Mouse (Mus musculus) limb, embryonic 12.5 days (tissue): ENCODE data around the gene Plekhm1. TPM values are rescaled to one million over a fixed set of nuclear protein-coding genes. Genes with fewer than 3 reads are reported as not detected.

Experiments
- ATAC-seq: fragments of 200-750 bp; cut with Nextera tagmentation; 2 replicates; pipeline ENCODE4 v1.8.0; 2017; ENCODE audit warnings: low read depth, moderate TSS enrichment; ENCODE audit not compliant: insufficient number of reproducible peaks, insufficient read depth, low FRiP score, low TSS enrichment
- H3K27ac ChIP-seq: fragments of 300-500 bp; sonication (generic); 2 replicates; pipeline ENCODE4 v1.5.1; 2016; ENCODE audit warnings: mild to moderate bottlenecking, moderate library complexity
- H3K27me3 ChIP-seq: fragments of 300-500 bp; sonication (generic); 2 replicates; pipeline ENCODE4 v1.6.1; 2016; ENCODE audit warnings: mild to moderate bottlenecking, moderate library complexity
- H3K36me3 ChIP-seq: fragments of 300-500 bp; sonication (generic); 2 replicates; pipeline ENCODE4 v1.6.1; 2016; ENCODE audit warnings: mild to moderate bottlenecking, moderate library complexity
- H3K4me1 ChIP-seq: fragments of 300-500 bp; sonication (generic); replicated peaks from 2 replicates; pipeline ENCODE4 v1.6.1; 2016
- H3K4me2 ChIP-seq: fragments of 300-500 bp; sonication (generic); 2 replicates; pipeline ENCODE4 v1.6.1; 2016; ENCODE audit warnings: mild to moderate bottlenecking, moderate library complexity
- H3K4me3 ChIP-seq: fragments of 300-500 bp; sonication (generic); replicated peaks from 2 replicates; pipeline ENCODE4 v1.5.1; 2016; ENCODE audit warnings: mild to moderate bottlenecking
- H3K9ac ChIP-seq: fragments of 300-500 bp; sonication (generic); replicated peaks from 2 replicates; pipeline ENCODE4 v1.6.1; 2016; ENCODE audit warnings: mild to moderate bottlenecking, moderate library complexity
- H3K9me3 ChIP-seq: fragments of 300-500 bp; sonication (generic); 2 replicates; pipeline ENCODE4 v1.6.1; 2016; ENCODE audit warnings: mild to moderate bottlenecking, moderate library complexity
- WGBS: fragments of 180-500 bp; shearing (Covaris S2); methylation state at CpG from one replicate; pipeline ENCODE4 v1.1.7; 2016; 5-methylcytosine and 5-hydroxymethylcytosine counted together
- polyA plus RNA-seq: library from polyadenylated mRNA; unstranded; fragments of >200 nt; fragmentation: Nextera tagmentation; extraction: Ambion mirVana; gene quantifications from 2 replicates; pipeline ENCODE4 v1.2.1, GENCODE M21; 2016

Plekhm1 gene
- polyA plus RNA-seq, 1 experiment from 2014 or later: 7.8 TPM

DNA sequence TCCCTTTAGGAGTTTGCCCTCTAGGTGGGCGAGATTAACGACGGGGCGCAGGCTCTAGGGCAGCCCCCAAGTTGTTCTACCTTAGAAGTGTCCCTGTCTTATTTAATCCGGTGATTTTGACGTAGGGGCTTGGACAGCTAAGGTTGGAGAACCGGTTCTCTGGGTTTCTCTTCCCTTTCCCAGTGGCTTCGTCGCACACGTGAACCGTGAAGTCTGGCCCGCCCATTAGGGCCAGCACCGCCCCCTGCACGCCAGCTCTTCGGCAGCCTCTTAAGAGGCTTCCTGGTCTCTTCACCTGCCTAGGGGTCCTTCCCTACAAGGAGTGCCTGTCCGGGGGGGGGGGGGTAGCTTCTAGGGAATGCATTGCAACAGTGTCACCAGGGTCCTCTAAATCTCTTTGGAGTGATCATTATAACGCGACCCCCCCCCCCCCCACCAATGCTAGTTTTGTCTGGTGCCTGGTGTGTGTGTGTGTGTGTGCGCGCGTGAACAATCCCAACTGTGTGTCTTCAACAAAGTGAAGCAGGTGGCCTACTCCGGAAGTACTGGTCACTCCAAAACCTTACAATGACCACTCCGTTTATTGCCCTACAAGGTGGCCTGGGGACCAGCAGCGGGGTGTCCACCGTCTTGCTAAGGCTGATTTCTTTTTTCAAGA is 51.0 kb downstream of the Plekhm1 start:
- H3K27ac ChIP-seq: no peak overlapping the region
- no peak overlapping the region for H3K9ac ChIP-seq
- H3K4me1 ChIP-seq: peaks cover 43% of the 10 kb centered on the region
- H3K9me3 ChIP-seq: no peaks in the 10 kb centered on the region; the same call in 1 of the 2 replicates
- H3K4me3 ChIP-seq: peak overlapping the region; percentile 54
- 3% methylated on average over 25 of the region's 25 CpGs for WGBS
- ATAC-seq: no peak
- H3K4me2 ChIP-seq: peak overlapping the region; percentile 87
- peaks cover 98% of the 10 kb centered on the region for H3K27me3 ChIP-seq
- peaks cover 9% of the 10 kb centered on the region; the same call in 1 of the 2 replicates for H3K36me3 ChIP-seq

DNA sequence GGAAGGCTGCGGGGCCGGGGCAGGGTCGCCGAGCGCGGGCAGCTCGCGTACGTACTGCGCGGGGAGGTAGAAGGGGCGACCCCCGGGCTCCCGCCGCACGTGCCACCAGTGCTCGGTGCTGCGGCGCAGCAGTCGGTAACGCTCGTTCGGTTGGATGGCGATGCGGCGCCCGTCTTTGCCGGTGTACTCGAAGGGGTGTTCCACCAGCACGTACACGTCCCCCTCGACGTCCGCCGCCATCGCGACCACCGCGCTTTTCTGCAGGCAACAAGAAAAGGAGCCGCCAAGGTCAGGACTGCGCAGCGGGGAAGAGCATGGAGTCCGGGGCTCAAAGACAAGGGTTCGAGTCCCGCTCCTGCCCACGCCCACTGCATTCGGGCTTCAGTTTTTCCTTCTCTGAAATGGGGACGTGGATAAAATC is 51.8 kb downstream of the Plekhm1 start:
- peaks cover 100% of the 10 kb centered on the region for H3K27me3 ChIP-seq
- H3K4me1 ChIP-seq: peaks cover 51% of the 10 kb centered on the region
- H3K9me3 ChIP-seq: no peaks in the 10 kb centered on the region; the same call in 1 of the 2 replicates
- peak overlapping the region; percentile 87 for H3K4me2 ChIP-seq
- peak overlapping the region; percentile 62 for H3K9ac ChIP-seq
- no peak for ATAC-seq
- peak overlapping the region; percentile 54 for H3K4me3 ChIP-seq
- 3% methylated on average over 48 of the region's 48 CpGs for WGBS
- H3K36me3 ChIP-seq: peaks cover under 1% of the 10 kb centered on the region; the same call in 1 of the 2 replicates
- H3K27ac ChIP-seq: no peak overlapping the region

DNA sequence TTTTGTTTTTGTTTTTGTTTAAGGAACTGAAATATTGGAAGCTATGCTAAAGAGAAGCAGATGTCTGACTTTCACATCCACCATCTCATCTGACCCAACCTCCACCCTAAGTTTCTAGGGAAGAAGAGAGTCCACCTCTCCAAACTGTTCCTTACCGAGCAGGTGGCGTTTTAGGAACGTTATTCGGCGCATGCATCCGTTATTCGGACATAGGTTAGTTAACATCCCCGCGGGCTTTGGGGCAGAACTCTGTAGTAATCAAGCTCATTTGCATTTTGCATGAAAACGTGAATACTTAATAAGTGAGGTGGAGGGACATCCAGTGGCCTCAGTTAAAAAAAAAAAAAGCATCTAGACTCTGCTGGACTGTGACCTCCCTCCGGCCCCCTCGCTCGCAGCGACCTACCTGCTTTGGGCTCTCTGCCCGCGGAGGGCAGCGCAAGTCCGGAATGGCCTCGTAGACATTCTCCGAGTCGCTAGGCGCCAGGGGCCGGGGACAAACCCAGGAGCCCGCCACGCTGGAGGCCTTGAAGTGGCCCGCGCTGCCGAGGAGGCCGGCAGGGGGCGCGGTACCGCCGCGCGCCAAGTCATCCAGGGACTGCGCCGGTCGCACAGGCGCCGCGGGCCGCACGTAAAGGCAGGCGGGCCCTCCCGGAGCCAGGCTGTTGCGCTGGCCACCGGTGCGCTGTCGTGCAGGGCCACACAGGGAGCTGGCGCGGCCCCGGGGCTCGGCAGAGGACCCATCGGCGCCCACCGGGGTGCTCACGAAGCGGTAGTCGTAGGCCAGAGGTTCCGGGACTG is 52.4 kb downstream of the Plekhm1 start:
- WGBS: 2% methylated on average over 60 of the region's 60 CpGs
- Histone ChIP-seq H3K36me3 (no peaks in the 10 kb centered on the region), H3K27me3 (peaks cover 99% of the 10 kb centered on the region), H3K9ac (peak overlapping the region; percentile 62), H3K9me3 (no peaks in the 10 kb centered on the region; the same call in 1 of the 2 replicates), H3K4me2 (peak overlapping the region; percentile 87), H3K4me1 (peaks cover 56% of the 10 kb centered on the region), H3K4me3 (peak overlapping the region; percentile 54), H3K27ac (no peak overlapping the region)
- ATAC-seq: 0 out of 2 replicates have a peak, but pooled peaks have one; percentile 37

DNA sequence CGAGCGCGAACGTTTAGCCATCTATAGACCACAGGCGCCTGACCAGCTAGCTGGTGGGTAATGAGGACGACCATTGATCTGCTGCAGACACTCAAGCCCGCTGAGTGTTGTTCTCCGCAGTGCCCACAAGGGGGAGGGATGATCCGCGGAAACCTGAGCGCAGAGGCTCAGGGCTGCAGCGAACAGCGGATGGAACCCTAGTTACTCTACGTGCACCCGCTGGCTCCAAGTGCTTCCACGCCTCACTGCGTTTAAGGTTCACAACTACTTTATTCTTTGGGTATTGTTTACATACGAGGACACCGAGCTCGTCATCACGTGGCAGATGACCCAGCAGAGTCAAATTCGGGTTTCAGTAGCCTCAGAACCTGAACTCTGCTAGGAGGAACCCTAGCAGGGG is 53.4 kb downstream of the Plekhm1 start:
- Histone ChIP-seq H3K4me3 (peak overlapping the region; percentile 21), H3K36me3 (no peaks in the 10 kb centered on the region), H3K4me2 (peak overlapping the region; percentile 36), H3K27ac (no peak overlapping the region), H3K4me1 (peaks cover 57% of the 10 kb centered on the region), H3K9me3 (no peaks in the 10 kb centered on the region; the same call in 1 of the 2 replicates), H3K9ac (no peak overlapping the region), H3K27me3 (peaks cover 97% of the 10 kb centered on the region)
- no peak for ATAC-seq
- under 1% methylated on average over 22 of the region's 22 CpGs for WGBS

DNA sequence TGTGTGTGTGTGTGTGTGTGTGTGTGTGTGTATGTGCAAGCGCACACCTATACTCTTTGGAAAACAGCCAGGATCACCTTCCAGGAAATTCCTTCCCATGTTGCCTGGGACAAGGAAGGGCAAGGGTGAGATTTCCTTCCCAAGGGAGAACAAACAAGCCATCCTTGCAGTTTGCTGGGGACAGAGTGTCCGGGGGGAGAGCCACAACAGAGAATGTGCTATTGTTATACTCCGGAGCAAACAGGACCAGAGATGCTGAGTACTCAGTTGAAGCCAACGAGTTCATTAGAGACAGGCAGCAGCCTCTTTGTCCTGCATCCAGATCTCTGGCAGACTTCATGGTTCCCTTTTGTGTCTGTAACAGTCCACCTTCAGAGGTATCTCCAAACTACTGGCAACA is 54.2 kb downstream of the Plekhm1 start:
- no peak overlapping the region for H3K4me3 ChIP-seq
- H3K27ac ChIP-seq: no peak overlapping the region
- no peaks in the 10 kb centered on the region for H3K36me3 ChIP-seq
- WGBS: 81% methylated on average over 4 of the region's 4 CpGs
- no peak overlapping the region for H3K9ac ChIP-seq
- ATAC-seq: no peak
- no peaks in the 10 kb centered on the region; the same call in 1 of the 2 replicates for H3K9me3 ChIP-seq
- H3K4me1 ChIP-seq: peaks cover 49% of the 10 kb centered on the region
- H3K27me3 ChIP-seq: peaks cover 92% of the 10 kb centered on the region
- H3K4me2 ChIP-seq: no peak overlapping the region

DNA sequence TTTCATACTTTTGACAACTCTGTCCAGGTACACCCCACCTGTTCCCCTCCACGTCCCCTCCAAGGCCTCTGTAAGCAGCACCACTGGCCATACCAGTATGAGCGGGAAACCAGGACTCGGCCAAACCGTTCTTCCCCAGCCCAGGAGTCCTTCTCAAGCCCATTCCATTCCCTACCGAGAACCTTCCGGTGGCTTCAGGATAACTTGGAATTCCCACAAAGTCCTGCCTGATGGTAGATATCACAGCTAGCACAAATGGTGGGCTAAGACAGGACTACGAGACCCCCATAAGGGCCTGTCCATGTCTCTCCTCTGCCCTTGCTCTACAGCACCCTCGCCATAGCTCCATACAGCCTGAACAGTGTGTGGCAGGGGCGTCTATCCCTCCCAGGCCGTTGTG is 54.8 kb downstream of the Plekhm1 start:
- WGBS: 93% methylated on average over 10 of the region's 10 CpGs
- no peak for ATAC-seq
- no peak overlapping the region for H3K27ac ChIP-seq
- peaks cover 86% of the 10 kb centered on the region for H3K27me3 ChIP-seq
- no peak overlapping the region for H3K4me2 ChIP-seq
- peaks cover 43% of the 10 kb centered on the region for H3K4me1 ChIP-seq
- no peak overlapping the region for H3K4me3 ChIP-seq
- peaks cover 2% of the 10 kb centered on the region for H3K9me3 ChIP-seq
- H3K36me3 ChIP-seq: no peaks in the 10 kb centered on the region
- no peak overlapping the region for H3K9ac ChIP-seq

DNA sequence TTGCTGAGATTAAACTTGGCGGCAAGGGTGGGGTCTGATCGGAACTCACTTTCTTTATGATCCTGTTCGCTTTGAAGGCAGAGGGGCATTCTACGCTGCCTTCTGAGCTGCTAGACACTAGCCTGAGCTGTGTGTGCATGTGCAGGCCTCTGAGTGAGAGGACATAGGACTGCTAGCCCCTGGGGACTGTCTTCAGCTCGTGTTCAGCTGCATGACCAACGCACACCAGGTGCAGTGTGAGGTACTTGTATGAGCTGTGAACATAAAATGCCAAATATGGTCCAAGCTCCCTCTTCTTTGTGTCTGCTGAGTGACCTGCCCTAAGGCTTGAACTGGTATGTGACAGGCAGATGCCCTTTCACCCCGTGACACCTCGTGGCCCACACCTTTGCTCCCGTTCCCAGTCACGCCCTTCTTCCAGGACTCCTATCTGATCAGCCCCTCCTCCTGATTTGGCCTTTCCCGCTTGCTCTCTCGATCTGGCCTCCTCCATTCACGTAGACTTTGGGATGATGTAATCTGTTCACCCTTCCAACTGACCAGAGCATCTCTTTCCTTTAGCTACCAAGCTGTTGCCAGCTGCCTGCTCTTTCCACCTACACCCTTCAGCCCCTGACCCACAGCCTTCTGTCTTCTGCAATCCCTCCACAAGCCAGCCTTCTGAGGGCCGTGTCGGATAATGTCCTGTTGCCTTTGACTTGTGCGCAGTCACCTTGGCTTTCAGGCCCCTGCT is 55.4 kb downstream of the Plekhm1 start:
- no peak overlapping the region for H3K27ac ChIP-seq
- no peak overlapping the region for H3K4me2 ChIP-seq
- no peak overlapping the region for H3K9ac ChIP-seq
- peaks cover 37% of the 10 kb centered on the region for H3K4me1 ChIP-seq
- H3K4me3 ChIP-seq: no peak overlapping the region
- H3K36me3 ChIP-seq: no peaks in the 10 kb centered on the region
- WGBS: 81% methylated on average over 16 of the region's 16 CpGs
- H3K9me3 ChIP-seq: peaks cover 8% of the 10 kb centered on the region
- peaks cover 80% of the 10 kb centered on the region for H3K27me3 ChIP-seq
- ATAC-seq: no peak

DNA sequence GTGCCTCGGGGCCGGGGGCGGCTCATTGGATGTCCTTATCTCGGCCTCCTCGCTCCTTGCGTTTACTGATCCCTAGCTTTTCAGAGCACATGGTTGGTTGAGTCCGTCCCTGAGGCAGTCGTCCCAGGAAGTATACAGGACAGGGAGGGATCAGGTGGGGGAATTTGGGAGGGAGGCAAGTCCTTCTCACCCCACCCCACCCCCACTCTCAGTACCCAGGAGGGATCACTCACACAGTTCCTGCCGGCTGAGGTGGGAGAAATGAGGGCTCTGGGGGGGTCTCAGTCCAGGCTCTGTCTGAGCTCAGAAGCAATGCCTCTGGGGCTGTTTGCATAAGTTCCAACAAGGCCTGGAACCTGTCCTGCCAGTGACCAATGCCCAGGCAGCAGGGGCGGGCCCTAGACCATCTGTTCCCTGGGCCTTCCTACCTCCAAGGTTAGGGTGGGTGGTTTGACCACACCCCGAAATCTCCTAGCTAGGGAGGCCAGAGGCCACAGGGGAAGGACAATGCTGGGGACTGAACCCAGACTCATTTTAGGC is 56.4 kb downstream of the Plekhm1 start:
- WGBS: 13% methylated on average over 11 of the region's 11 CpGs
- H3K4me1 ChIP-seq: peaks cover 27% of the 10 kb centered on the region
- H3K36me3 ChIP-seq: no peaks in the 10 kb centered on the region
- no peak overlapping the region for H3K9ac ChIP-seq
- ATAC-seq: no peak
- H3K27me3 ChIP-seq: peaks cover 70% of the 10 kb centered on the region
- H3K9me3 ChIP-seq: peaks cover 8% of the 10 kb centered on the region
- no peak overlapping the region for H3K27ac ChIP-seq
- H3K4me2 ChIP-seq: peak overlapping the region; percentile 13; the same call in 1 of the 2 replicates
- H3K4me3 ChIP-seq: no peak overlapping the region

DNA sequence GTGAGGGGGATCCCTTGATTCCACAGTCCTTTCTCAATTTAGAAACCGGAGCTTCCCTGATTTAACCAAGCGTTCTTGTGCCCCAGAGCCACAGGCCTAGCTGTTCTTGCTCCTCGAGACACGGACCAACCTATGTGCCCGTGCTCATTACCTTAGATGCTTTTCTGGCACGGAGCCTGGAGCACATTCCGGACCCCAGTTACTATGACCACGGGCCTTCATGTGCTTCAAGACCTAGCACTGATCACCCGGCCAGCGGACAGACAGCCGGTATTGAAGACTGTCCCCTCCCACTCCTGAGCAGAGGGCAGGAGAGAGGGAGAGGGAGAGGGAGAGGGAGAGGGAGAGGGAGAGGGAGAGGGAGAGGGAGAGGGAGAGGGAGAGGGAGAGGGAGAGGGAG is 57.2 kb downstream of the Plekhm1 start:
- WGBS: 21% methylated on average over 11 of the region's 11 CpGs
- no peak overlapping the region for H3K4me2 ChIP-seq
- peaks cover 8% of the 10 kb centered on the region for H3K9me3 ChIP-seq
- no peaks in the 10 kb centered on the region for H3K36me3 ChIP-seq
- no peak for ATAC-seq
- no peak overlapping the region for H3K4me3 ChIP-seq
- no peak overlapping the region for H3K9ac ChIP-seq
- H3K27me3 ChIP-seq: peaks cover 64% of the 10 kb centered on the region
- peaks cover 27% of the 10 kb centered on the region for H3K4me1 ChIP-seq
- no peak overlapping the region for H3K27ac ChIP-seq

DNA sequence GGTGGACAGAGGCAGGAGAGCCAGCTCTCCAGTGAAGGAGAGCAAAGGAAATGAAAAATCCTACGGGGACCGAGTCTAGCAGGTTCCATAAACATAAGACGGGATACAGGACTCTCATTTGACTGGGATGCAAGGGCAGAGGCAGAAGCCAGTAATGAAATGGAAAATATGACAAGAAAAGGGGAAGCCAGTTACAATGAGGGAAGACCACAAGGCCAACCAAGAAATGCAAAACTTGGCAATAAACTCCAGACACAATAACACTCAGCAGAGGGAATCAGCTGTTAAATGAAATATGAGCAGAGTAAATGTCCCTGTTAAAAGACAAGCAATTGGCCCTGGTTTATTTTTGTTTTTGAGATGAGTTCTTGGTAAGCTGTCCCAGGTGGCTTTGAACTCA is 58.5 kb downstream of the Plekhm1 start:
- 84% methylated on average over 3 of the region's 3 CpGs for WGBS
- peaks cover 52% of the 10 kb centered on the region for H3K27me3 ChIP-seq
- no peak for ATAC-seq

More for the DNA sequence above, 58.5 kb downstream of the Plekhm1 start:
- Histone ChIP-seq H3K4me3 (no peak overlapping the region), H3K9me3 (peaks cover 8% of the 10 kb centered on the region), H3K4me2 (no peak overlapping the region), H3K27ac (no peak overlapping the region), H3K36me3 (no peaks in the 10 kb centered on the region), H3K4me1 (peaks cover 22% of the 10 kb centered on the region), H3K9ac (no peak overlapping the region)
